Mouse (Mus musculus): ENCODE results near the gene Rcc2. TPM values are rescaled to one million over a fixed set of nuclear protein-coding genes. Genes with fewer than 3 reads are reported as not detected.
A peak's percentile ranks its signal among the peaks of the same experiment; 100 is the strongest.

Gene Rcc2
- polyA plus RNA-seq, 1 experiment from 2014 or later, result 106 TPM

DNA sequence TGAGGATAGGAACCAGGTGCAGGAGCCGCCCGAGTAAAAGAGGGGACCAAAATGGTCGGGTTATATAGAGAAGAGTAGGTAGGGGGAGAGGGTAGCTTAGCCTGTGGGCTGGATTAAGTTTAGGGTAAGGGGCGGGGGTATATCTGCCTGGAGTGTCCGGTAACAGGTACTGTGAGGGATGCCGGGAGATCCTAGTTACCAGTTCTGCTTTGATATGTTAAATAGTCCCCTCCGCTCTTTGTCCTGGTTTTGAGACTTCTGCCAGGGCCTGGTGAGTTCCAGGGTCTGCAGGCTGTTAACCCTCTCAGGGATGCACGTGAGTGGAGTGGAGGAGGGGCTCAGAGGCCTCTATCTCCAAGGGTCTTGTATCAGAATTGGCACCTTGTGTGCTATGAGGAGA, 3.3 kb downstream of the Rcc2 start:
- no peaks in the 10 kb centered on the region for H3K9me3 ChIP-seq
- peaks cover 47% of the 10 kb centered on the region for H3K36me3 ChIP-seq
- peak overlapping the region; percentile 84 for H3K4me2 ChIP-seq (replicated peaks)
- H3K4me1 ChIP-seq, result peaks cover 56% of the 10 kb centered on the region
- H3K27me3 ChIP-seq (replicated peaks), result peaks cover 15% of the 10 kb centered on the region
- peak overlapping the region; percentile 94 for H3K4me3 ChIP-seq
- peak overlapping the region; percentile 98; the same call in 1 of the 2 replicates for H3K27ac ChIP-seq
- peak overlapping the region; percentile 97 for H3K9ac ChIP-seq
- no peak for ATAC-seq (ENCODE audit: low FRiP score, low read depth)
- 7% methylated on average over 8 of the region's 8 CpGs for WGBS

DNA sequence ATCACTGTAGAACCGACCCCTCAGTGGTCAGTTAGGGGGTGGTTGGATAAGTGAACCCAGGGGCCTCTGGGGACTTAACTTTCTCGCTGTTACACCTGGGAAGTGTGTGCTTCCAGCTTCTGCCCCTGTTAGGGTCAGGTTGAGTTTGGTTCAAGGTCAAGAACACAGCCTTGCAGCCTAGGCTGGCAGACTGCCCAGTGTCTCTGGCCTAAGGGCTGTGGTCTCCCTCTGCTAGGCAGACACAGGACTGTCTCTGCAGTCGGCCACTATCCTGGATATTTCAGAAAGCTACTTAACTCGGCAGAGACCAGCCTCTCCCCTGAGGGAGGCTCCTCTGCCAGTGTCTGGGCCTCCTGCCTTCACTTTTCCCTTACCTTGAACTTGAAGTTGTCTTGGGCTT, 3.8 kb downstream of the Rcc2 start:
- no peak for ATAC-seq (ENCODE audit: low FRiP score, low read depth)
- Histone ChIP-seq H3K9me3 (no peaks in the 10 kb centered on the region), H3K4me3 (peak overlapping the region; percentile 94; the same call in 1 of the 2 replicates), H3K4me2 (replicated peaks) (peak overlapping the region; percentile 84), H3K27me3 (replicated peaks) (peaks cover 10% of the 10 kb centered on the region), H3K4me1 (peaks cover 59% of the 10 kb centered on the region), H3K27ac (no peak overlapping the region), H3K9ac (peak overlapping the region; percentile 97), H3K36me3 (peaks cover 53% of the 10 kb centered on the region)
- WGBS, result 55% methylated on average over 4 of the region's 4 CpGs

DNA sequence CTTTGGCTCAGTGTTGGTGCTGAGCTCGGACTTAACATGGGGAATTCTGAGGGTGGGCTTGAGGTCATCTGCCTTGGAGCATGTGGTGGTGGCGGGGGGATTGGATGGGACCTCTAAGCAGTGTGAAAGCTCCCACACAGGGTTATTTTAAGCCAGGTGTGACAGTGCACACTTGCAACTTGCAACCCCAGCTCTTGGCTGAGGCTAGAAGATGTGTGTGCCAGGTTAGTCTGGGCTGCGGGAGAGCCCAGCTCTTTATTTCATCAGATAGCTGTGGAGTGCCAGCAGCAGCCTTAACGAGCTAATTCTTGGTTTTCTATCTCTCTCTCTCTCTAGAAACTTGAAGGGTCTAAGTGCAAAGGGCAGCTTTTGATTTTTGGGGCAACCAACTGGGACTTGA, 7.3 kb downstream of the Rcc2 start:
- Histone ChIP-seq H3K27me3 (replicated peaks) (no peaks in the 10 kb centered on the region), H3K36me3 (peaks cover 86% of the 10 kb centered on the region), H3K4me2 (replicated peaks) (no peak overlapping the region), H3K4me1 (peaks cover 51% of the 10 kb centered on the region), H3K9me3 (no peaks in the 10 kb centered on the region), H3K27ac (no peak overlapping the region), H3K4me3 (no peak overlapping the region), H3K9ac (0 out of 2 replicates have a peak overlapping the region, but pooled peaks have one; percentile 3)
- WGBS, result 82% methylated on average over 4 of the region's 4 CpGs
- ATAC-seq (ENCODE audit: low FRiP score, low read depth), result no peak

DNA sequence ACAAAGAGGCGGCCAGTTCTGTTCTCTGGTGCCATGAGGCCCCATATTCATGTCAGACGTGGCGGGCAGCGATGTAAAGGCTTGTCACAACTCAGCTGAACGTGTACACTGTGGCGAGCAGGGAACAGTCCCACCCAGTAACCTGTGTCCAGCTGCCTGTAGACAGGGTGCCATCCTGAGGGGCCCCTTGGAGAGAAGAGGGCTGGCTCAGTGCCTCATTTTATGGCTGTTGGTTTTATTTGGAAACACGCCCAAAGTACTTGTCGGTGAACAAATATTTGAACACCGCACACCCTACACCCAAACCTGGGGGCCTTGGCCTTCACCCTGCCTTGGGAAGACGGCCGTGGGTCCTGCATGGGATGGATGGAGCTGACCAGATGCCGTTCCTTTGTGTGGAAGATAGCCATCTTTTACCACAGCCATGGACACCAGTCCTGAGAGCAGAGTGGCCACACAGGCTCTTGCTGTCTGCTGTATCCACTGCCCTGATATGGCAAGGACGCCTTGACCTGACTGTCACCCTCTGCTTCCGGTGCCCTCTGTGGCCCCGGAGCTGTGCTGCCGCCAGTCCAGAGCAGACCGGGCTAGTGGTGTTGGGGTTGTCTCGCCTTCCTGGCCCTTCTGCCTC, 8.1 kb downstream of the Rcc2 start:
- WGBS, result 89% methylated on average over 18 of the region's 18 CpGs
- no peak for ATAC-seq (ENCODE audit: low FRiP score, low read depth)
- Histone ChIP-seq H3K9me3 (no peaks in the 10 kb centered on the region), H3K9ac (0 out of 2 replicates have a peak overlapping the region, but pooled peaks have one; percentile 6), H3K27ac (no peak overlapping the region), H3K4me3 (no peak overlapping the region), H3K4me2 (replicated peaks) (no peak overlapping the region), H3K27me3 (replicated peaks) (no peaks in the 10 kb centered on the region), H3K4me1 (peaks cover 58% of the 10 kb centered on the region), H3K36me3 (peaks cover 94% of the 10 kb centered on the region)

DNA sequence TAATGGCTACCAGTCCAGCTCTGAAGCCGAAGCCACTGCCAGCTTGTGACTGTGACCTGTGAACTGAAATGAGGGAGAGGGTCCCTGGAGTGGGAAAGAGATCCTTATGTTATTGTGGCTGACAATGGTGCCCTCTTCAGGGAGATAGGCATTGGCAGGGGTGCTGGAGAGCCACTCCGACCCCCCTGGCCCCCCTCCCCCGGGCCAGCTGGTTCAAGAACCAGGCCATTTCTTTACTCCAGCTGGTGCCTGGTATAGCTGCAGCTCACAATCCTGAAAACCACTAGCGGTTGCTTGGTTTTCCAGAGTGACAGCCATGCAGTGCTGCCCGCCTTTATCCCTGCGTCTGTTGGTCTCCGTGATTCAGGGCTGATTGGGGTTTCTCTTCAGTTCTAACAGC, 8.8 kb downstream of the Rcc2 start:
- Histone ChIP-seq H3K4me3 (no peak overlapping the region), H3K9ac (0 out of 2 replicates have a peak overlapping the region, but pooled peaks have one; percentile 6), H3K4me2 (replicated peaks) (no peak overlapping the region), H3K27ac (no peak overlapping the region), H3K4me1 (peaks cover 57% of the 10 kb centered on the region), H3K27me3 (replicated peaks) (no peaks in the 10 kb centered on the region), H3K36me3 (peaks cover 97% of the 10 kb centered on the region), H3K9me3 (no peaks in the 10 kb centered on the region)
- 91% methylated on average over 7 of the region's 7 CpGs for WGBS
- no peak for ATAC-seq (ENCODE audit: low FRiP score, low read depth)

DNA sequence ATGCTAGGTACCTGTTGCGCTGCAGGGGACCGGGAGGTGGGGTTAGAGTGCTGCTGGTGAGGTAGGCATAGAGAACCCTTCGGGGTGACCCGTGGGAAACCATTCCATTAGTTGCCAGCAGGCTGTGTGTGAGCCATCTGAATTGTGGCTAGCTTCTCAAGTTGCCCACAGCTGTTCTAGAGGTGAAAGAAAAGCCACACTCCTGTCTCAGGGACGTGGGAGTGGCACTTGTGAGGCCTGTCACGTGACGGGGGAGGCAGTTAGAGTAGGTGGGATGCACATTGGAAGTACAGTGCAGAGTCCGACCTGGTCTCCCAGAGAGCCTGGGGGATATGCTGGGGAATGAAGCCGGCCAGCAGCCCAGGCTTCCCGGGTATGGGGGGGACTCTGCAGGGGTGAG, 9.3 kb downstream of the Rcc2 start:
- Histone ChIP-seq H3K9me3 (no peaks in the 10 kb centered on the region), H3K27me3 (replicated peaks) (no peaks in the 10 kb centered on the region), H3K27ac (no peak overlapping the region), H3K4me3 (no peak overlapping the region), H3K36me3 (peaks cover 97% of the 10 kb centered on the region), H3K4me1 (peaks cover 56% of the 10 kb centered on the region), H3K9ac (no peak overlapping the region), H3K4me2 (replicated peaks) (no peak overlapping the region)
- whole genome bisulfite sequencing, result 86% methylated on average over 10 of the region's 10 CpGs
- ATAC-seq (ENCODE audit: low FRiP score, low read depth), result no peak

DNA sequence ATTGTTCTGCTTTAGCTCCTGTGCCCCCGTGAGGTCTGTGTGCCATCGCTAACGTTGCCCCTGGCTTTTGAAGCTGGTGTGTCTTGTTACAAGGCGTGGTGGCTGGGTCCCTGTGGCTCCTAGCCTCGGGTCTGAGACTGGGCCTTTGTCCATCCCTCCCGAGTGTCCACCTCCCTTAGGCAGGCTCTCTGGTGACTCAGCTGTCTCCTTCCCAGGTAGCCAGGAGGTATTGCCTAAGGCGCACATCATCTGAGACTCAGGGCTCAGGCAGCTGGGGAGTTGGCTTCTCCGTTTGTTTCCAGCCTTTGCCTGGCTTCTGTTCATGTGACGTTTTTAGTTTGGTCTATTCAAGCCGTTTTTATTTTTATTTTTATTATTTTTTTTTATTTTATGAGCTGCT, 10.4 kb downstream of the Rcc2 start:
- Histone ChIP-seq H3K9ac (no peak overlapping the region), H3K4me3 (no peak overlapping the region), H3K9me3 (no peaks in the 10 kb centered on the region), H3K36me3 (peaks cover 95% of the 10 kb centered on the region), H3K27ac (no peak overlapping the region), H3K4me2 (replicated peaks) (no peak overlapping the region), H3K4me1 (peaks cover 44% of the 10 kb centered on the region), H3K27me3 (replicated peaks) (no peaks in the 10 kb centered on the region)
- 81% methylated on average over 10 of the region's 10 CpGs for WGBS
- no peak for ATAC-seq (ENCODE audit: low FRiP score, low read depth)

DNA sequence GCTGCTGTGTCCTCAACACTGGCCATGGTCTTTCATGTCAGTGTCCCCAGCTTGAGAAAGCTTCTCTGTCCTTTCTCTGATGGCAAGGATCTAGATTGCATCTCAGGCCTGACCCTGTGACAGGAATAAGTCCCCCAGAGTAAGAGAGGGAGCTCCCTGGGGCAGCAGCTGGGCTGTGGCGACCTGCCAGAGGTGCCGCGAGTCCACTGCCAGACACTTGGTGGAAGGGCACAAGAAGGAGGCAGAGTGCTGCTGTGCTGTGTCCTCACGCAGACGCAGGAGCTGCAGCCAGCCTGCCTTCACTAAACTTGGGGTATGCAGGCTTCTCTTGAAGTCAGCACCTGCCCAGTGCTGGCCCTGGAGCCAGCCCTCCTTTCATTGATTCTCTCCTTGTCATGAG, 11.0 kb downstream of the Rcc2 start:
- H3K9ac ChIP-seq, result no peak overlapping the region
- ATAC-seq (ENCODE audit: low FRiP score, low read depth), result no peak
- peaks cover 95% of the 10 kb centered on the region for H3K36me3 ChIP-seq
- H3K27me3 ChIP-seq (replicated peaks), result no peaks in the 10 kb centered on the region
- no peak overlapping the region for H3K27ac ChIP-seq
- H3K9me3 ChIP-seq, result no peaks in the 10 kb centered on the region
- H3K4me3 ChIP-seq, result no peak overlapping the region
- H3K4me1 ChIP-seq, result peaks cover 41% of the 10 kb centered on the region
- no peak overlapping the region for H3K4me2 ChIP-seq (replicated peaks)
- 93% methylated on average over 5 of the region's 5 CpGs for WGBS

DNA sequence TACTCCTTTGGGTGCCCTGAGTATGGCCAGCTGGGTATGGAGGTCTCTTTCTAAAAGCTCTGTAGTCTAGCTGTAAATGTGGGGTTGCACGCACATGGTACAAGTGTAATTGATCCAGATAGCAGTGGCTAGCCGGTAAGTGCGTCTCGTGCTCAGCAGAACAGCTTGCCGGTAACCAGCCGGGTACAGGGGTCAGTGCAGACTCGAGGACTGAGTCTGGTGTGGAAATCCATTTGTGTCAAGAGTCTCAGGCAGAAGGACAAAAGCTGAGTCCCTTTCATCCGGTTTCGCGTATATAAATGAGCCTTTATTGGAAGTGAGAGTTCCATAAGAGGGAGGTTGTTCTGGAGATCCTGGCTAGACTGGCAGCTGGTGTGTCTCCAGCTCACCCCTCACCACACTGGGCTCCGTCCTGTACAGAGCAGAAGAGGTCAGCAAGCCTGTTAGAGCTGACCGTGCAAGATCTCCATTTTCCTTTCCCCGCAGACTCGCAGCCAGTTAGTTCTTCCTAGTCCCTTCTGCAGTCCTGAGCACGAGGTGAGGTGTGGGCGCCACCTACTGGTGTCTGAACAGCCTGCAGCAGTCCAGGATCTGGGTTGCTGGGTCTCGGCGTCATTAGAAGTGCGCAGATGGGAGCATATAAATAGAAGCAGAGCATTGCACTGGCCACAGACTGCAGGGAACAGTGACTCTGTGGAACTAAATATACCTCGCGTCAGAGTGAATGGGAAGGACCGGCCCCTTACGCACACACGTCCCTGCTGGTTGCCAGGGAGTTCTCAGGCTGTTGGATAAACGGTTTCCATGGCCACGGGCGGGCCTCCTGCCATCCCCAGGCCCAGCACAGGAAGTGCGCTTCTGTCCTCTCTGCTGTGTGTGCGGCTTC, 13.4 kb downstream of the Rcc2 start:
- peak; percentile 86 for ATAC-seq (ENCODE audit: low FRiP score, low read depth)
- peak overlapping the region; percentile 21; the same call in 1 of the 2 replicates for H3K27ac ChIP-seq
- H3K9ac ChIP-seq, result no peak overlapping the region
- no peak overlapping the region for H3K4me3 ChIP-seq
- H3K4me2 ChIP-seq (replicated peaks), result no peak overlapping the region
- peaks cover 25% of the 10 kb centered on the region for H3K4me1 ChIP-seq
- 43% methylated on average over 29 of the region's 29 CpGs for WGBS
- H3K27me3 ChIP-seq (replicated peaks), result no peaks in the 10 kb centered on the region
- peaks cover 95% of the 10 kb centered on the region for H3K36me3 ChIP-seq
- no peaks in the 10 kb centered on the region for H3K9me3 ChIP-seq

DNA sequence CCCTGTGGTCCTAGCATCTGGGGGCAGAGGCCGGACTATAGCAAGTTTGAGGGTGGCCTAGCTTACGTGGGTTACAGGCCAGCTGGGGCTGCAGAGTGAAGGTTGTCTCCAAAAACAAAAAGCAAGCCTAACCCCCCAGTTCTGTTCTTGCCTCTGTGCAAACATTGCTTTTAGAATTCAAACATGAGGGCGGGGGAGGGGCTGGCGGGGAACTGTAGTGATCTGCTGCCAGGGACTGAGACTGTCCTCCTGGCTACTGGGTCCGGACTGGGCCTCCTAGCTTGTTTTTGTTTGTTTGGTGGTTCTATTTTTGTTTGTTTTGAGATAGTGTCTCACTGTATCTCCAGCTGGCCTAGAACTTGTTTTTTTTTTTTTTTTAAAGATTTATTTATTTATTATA, 14.2 kb downstream of the Rcc2 start:
- Histone ChIP-seq H3K4me3 (no peak overlapping the region), H3K4me2 (replicated peaks) (no peak overlapping the region), H3K9ac (no peak overlapping the region), H3K36me3 (peaks cover 94% of the 10 kb centered on the region), H3K27ac (no peak overlapping the region), H3K9me3 (no peaks in the 10 kb centered on the region), H3K4me1 (peaks cover 22% of the 10 kb centered on the region), H3K27me3 (replicated peaks) (no peaks in the 10 kb centered on the region)
- ATAC-seq (ENCODE audit: low FRiP score, low read depth), result no peak
- 86% methylated on average over 5 of the region's 5 CpGs for WGBS

DNA sequence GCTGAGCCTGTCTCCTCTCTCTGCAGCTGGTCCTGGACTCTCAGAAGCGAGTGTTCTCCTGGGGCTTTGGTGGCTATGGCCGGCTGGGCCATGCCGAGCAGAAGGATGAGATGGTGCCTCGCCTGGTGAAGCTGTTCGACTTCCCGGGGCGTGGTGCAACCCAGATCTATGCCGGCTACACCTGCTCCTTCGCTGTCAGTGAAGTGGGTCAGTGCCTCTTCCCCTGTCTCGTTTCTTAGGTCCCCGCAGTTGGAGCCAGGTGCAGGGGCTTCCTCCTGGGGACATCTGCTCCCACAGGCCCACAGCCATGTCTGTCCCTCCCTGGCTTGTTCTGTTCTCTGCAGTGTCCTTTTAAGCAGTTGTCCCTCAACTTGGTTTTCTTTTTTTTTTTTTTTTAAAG, 16.7 kb downstream of the Rcc2 start:
- 93% methylated on average over 11 of the region's 11 CpGs for WGBS
- Histone ChIP-seq H3K36me3 (peaks cover 95% of the 10 kb centered on the region), H3K9me3 (no peaks in the 10 kb centered on the region), H3K4me1 (peaks cover 20% of the 10 kb centered on the region), H3K27me3 (replicated peaks) (no peaks in the 10 kb centered on the region), H3K4me3 (no peak overlapping the region), H3K27ac (no peak overlapping the region), H3K9ac (no peak overlapping the region), H3K4me2 (replicated peaks) (no peak overlapping the region)
- ATAC-seq (ENCODE audit: low FRiP score, low read depth), result no peak

DNA sequence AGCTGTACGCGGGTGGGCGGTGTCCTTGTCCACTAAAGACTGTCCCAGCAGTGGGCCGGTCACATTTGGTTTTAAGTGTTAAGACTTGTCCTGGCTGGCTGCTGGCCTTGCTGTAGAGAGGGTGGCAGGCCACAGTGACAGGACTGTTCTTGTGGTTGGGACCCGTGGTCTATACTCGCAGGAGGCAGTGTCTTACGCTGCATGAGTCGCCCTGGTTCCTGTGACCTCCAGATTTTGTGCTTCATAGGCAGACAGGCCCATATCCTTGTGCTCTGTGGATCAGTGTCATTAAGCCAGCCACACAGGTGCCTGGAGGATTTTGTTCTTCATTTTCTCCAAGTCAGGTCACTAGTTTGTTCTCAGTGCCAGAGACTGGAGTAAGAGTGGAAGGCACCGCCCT, 18.1 kb downstream of the Rcc2 start:
- no peak overlapping the region for H3K4me2 ChIP-seq (replicated peaks)
- H3K9me3 ChIP-seq, result no peaks in the 10 kb centered on the region
- H3K36me3 ChIP-seq, result peaks cover 90% of the 10 kb centered on the region
- H3K4me1 ChIP-seq, result peaks cover 9% of the 10 kb centered on the region
- H3K9ac ChIP-seq, result no peak overlapping the region
- H3K27me3 ChIP-seq (replicated peaks), result no peaks in the 10 kb centered on the region
- no peak overlapping the region for H3K27ac ChIP-seq
- H3K4me3 ChIP-seq, result no peak overlapping the region
- ATAC-seq (ENCODE audit: low FRiP score, low read depth), result no peak
- WGBS, result 97% methylated on average over 9 of the region's 9 CpGs
